Mouse (Mus musculus) neutrophil, adult 5-6 weeks (primary cell): ENCODE data around the gene Ugt1a5. TPM values are rescaled to one million over a fixed set of nuclear protein-coding genes. Genes with fewer than 3 reads are reported as not detected.

Source experiments
- ATAC-seq: fragments of 151-379, 151-347 bp; 2 replicates; pipeline ENCODE4 v1.8.0; 2017; ENCODE audit warnings: mild to moderate bottlenecking, moderate TSS enrichment; ENCODE audit not compliant: insufficient number of reproducible peaks, poor library complexity, low FRiP score, severe bottlenecking; ENCODE audit errors: extremely low read depth
- total RNA-seq: library from RNA; stranded (forward); fragments of 200-1000 nt; gene quantifications from 2 replicates; pipeline ENCODE4 v1.2.3, GENCODE M21; 2017

Ugt1a5 gene
- total RNA-seq, 1 experiment from 2014 or later = 2.8 TPM

DNA sequence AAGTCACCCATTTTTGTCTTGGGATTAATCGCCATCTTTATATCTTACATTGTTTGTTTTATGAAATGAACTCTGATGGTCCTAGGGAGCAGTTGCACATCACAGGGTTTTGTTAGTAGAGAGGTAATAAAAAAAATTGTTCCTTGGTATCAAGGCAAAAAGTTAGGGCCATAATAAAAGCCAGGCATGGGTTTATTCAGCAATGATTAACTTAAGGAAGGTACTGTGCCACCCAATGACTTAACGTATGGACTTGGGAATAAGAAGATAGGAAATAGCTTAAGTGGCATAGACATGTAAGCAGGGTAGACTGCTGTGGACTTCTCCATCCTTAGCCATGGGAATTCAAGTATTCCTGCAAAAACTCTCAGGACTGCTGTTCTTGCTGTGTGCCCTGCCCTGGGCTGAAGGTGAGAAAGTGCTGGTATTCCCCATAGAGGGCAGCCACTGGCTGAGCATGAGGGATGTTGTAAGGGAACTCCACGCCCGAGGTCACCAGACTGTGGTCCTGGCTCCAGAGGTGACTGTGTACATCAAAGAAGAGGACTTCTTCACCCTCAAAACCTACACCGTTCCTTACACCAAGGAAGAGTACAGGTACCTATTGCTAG is 20.6 kb downstream of the Ugt1a5 start:
- no peak for ATAC-seq

DNA sequence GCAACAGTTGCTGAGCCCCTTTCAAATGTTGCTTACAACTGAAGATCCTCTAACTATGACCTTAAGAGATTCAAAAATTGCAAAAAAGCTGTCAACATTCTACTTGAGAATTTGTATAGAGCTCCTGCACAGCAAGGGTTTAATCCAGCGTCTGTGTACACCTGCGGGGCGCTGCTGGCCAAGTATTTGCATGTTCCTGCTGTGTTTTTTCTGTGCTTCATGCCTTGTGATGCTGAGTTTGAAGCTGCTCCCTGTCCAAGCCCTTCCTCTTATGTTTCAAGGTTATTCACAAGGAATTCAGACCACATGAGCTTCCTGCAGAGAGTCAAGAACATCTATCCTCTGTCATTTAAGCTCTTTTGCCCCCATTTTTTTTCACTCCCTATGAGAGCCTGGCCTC is 26.3 kb downstream of the Ugt1a5 start:
- no peak for ATAC-seq

DNA sequence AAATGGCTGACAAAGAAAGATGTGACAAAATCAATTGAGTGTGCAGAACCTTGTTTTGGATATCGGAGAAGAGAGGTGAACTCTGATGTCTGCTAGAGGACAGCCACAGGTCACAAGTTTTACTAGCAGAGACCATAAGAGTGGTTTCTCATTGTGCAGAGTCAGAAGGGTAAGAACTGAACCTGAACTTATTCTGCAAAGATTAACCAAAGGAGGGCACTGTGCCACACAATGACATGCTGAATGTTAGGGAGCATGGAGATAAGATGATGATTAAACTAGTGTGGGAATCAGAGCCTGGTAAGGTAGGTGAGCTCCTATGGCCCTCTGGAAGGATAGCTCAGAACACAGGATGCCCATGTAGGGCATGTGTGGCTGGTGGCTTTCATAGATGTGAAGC is 29.9 kb downstream of the Ugt1a5 start:
- no peak for ATAC-seq

DNA sequence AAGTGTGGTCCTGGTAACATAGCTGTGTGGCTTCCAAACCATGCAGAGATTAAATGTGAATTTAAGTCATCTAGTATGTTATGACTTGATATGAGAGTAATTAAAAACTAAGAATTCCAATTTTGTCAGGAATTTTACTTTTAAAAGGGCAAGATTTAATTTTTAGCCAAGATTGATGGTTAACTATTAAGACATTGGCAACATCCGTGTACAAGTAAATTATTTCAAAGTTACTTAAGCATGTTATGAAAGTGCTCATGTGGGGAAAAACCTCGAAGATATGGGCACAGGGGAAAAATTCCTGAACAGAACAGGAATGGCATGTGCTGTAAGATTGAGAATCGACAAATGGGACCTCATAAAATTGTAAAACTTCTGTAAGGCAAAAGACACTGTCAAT is 31.6 kb downstream of the Ugt1a5 start:
- ATAC-seq = no peak

DNA sequence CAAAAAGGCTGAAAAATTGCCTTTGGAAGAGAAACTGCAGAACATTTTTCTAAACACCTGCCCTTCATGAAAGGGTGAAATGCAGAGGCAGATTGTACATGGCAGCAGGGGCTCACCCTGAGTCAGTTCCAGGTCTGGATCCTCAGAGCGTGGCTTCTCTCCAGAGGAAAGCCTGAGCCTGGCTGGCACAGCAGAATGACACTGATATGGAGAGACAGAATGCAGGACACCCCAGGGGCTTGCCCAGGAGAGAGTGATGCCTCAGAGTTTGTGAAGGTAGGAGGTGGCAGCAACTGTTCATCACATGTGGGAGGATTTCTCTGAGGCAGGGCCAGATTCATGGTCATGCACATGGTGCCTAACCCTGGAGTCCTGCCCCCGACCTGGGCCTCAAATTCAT is 34.2 kb downstream of the Ugt1a5 start:
- no peak for ATAC-seq

DNA sequence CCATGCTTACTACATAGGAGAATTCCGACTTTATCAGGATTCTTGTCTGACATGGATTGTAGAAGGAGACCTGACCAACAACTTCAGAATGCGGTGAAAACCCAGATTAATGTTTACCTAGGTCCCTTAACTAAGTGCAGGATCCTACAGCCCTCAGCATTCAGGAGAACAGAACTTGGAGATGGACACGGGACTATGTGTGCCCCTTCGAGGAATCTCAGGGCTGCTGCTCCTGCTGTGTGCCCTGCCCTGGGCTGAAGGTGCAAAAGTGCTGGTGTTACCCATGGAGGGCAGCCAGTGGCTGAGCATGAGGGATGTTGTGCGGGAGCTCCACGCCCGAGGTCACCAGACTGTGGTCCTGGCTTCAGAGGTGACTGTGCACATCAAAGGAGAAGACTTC is 34.6 kb downstream of the Ugt1a5 start, which contains the start of gene Ugt1a2:
TSS of gene Ugt1a2 (plus strand) at position 146 of the 400 bp plus-strand sequence.
- no peak for ATAC-seq

DNA sequence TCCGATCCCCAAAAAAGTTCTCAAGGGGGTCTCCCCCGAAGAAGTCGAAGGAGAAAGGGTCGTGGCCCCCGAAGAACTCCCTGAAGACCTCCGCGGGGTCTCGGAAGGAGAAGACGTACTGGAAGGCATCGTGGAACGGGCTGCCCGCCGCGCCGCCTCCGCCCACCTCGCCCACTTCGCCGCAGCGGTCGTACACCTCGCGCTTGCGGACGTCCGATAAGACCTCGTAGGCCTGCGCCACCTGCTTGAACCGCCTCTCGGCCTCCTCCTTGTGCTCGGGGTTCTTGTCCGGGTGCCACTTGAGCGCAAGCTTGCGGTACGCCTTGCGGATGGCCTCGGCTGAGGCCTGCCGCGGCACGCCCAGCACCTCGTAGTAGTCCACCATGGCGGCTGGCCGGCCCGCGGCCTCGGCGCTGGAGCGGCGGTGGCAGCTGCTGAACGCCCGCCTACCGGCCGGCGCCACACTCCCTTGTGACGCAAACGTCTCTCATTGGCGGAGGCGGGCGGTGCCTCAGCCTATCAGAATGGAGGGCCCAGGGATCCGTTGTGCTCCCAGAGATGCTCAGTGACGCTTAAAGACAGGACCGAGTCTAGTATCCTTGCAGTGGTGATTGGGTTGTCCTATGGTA is 39.6 kb downstream of the Ugt1a5 start, which contains the start of gene Dnajb3:
TSS of gene Dnajb3 (minus strand) at position 489 of the 629 bp plus-strand sequence.
- ATAC-seq = no peak

DNA sequence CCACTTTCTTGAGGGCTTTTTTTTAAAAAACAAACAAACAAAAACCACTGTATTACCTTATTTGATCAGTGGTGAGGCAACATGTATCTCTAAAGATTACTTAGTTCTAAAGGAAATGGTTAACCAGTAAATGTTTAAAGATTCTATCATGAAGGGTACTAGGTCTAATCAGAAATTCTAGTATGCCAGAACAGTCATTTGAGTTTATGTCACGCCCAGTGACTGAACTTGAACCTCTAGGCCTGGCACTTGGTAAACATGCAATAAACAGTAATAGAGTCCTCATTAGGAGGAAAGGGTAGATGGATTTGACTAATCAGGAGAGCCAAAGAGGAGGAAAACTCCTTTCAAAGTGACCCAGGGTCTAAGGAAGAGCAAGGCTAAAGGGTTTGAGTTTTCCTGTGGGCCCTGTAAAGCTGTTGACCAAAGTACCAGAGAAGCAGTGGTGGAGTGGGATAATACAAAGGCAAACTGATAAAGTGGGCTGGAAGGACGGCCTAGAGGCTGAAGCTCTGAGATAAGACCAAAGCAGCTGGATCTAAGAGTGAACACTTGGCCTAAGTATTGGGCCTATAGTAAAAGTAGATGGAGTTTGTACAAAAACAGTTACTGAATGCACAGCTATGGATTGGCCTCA is 41.1 kb downstream of the Ugt1a5 start:
- ATAC-seq = no peak

DNA sequence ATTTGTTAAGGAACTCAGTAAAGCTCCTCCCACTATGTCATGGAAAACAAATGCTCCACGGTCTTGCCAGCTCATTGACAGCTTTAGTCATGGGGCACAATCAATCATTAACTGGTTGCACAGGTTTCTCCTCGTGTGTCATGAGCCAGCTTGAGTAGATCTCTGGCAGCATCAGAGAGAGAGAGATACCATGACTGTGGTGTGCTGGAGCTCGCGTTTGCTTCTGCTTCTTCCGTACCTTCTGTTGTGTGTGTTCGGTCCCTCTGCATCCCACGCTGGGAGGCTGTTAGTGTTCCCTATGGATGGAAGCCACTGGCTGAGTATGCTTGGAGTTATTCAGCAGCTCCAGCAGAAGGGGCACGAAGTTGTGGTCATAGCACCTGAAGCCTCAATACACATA is 46.0 kb downstream of the Ugt1a5 start, which contains the start of gene Ugt1a1:
TSS of gene Ugt1a1 (plus strand) at position 148 of the 400 bp plus-strand sequence.
- peak; percentile 6; the same call in 1 of the 2 replicates for ATAC-seq

DNA sequence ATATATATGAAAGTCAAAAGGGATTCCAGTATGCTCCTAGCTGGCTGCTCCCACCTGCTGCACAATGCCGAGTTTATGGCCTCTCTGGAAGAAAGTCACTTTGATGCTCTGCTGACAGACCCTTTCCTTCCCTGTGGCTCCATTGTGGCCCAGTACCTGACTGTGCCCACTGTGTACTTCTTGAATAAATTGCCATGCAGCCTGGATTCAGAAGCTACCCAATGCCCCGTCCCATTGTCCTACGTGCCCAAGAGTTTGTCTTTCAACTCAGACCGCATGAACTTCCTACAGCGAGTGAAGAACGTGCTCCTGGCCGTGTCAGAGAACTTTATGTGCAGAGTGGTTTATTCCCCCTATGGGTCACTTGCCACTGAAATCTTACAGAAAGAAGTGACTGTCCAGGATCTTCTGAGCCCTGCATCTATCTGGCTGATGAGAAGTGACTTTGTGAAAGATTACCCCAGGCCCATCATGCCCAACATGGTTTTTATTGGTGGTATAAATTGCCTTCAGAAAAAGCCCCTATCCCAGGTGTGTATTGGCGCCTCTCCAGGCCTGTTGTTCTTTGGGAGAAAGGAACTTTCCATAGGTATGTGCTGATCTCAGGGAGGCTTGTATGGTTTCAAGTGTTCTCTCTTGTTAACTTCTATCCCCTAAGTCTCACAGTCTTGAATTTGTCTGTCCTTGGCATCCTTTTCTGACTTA is 46.7 kb downstream of the Ugt1a5 start:
- ATAC-seq = 0 out of 2 replicates have a peak, but pooled peaks have one; percentile 11

DNA sequence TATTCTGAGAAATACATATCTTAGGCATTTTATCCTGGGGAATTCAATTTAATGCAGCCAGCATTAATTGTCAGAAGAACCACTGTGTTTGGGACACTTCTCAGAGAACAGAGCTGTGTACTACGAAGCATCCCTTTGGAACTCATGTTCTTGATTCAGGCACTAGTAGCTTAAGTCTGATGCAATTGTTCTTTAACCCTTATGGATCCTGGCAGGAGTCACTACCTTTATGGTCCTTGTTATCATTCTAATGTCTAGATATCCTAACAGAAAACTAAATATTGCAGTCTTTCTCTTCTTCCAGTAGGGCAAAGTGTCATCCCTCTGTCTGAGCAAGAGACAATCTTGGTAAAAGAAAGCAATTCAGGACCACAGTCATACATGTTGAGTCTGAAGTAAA is 47.2 kb downstream of the Ugt1a5 start:
- no peak for ATAC-seq

DNA sequence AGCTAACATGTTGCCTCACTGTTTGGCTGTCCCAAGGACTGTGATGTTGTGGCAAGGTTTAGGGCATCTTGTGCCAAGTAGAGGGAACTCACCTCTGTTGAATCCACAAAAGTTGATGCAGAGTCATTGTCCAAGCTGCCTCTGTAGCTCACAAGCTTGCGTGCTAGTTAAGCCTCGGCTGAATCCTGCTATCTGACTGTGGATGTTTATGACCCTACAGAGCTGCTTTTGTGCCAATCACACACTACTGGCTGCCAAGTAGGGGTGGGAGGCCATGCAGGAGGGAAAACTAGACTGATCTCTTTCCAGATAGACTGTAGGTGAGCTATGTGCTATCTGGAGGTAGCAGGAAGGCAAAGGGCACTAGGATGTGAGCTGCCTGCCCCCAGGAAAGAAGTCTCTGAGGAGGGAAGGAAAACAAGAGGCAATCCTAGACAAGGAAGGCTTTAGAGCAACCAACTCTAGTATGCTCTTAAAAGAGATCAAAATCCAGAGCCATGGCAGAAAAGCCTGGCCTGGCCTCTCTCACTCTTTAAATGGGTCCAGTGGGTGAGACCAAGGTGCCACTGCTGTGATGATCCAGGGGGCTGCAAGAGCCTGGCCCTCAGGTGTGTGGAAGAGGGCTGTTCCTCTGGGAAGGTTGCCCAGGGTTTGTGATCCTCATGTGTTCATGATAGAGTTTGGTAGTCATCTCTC is 48.1 kb downstream of the Ugt1a5 start:
- ATAC-seq = peak; percentile 1; the same call in 1 of the 2 replicates

DNA sequence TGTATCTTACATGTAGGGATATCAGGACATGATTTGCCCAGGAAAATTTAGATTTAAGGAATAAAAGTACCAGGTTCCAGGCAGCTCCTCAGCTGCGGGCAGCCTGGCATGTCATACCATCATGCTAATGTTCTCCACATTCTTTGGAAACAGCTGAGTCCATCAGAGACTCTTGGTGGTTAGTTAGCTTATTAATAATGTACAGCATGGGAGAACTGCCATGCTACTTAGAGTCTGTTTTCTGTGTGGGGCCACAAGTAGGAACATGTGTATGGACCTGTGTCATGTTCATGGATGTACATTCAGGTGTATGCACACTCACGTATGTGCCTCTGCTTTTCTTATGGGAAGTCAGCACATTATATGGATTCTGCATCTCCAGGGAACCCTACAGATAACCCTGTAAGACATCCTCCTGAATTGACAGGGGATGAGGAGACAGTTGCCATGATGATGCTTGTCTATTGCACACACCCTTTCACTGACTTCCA is 48.7 kb downstream of the Ugt1a5 start:
- ATAC-seq = no peak

DNA sequence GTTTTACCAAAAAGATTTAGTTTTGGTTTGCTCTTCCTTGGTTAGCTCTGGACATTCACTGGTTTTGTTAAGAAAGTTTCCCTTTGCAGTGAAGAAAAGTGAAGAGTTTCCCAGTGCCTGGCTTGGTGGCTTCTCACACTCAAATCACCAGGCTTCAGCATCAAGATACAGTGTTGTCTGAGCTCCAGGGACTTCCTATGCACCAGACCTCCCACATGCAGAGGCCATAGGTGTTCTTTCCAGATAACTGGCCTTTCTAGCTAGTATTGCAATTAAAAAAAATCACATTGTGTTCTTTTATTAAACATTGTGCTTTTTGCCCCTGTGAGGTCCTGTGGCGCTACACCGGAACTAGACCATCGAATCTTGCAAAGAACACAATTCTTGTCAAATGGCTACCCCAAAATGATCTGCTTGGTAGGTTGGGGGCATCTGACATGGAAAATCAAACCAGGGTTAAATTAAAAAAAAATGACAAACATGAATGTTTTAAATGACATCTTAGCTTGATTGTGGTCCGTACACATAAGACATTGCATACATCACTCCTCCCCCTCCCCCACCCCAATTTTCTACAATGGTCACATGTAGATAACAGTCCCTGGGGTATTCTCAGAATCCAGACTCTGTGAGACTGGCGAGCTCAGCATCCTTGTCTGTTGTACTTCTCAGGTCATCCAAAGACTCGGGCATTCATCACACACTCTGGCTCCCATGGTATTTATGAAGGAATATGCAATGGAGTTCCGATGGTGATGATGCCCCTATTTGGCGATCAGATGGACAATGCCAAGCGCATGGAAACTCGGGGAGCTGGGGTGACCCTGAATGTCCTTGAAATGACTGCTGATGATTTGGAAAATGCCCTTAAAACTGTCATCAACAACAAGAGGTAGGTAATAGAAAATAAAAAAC is 49.9 kb downstream of the Ugt1a5 start:
- no peak for ATAC-seq

DNA sequence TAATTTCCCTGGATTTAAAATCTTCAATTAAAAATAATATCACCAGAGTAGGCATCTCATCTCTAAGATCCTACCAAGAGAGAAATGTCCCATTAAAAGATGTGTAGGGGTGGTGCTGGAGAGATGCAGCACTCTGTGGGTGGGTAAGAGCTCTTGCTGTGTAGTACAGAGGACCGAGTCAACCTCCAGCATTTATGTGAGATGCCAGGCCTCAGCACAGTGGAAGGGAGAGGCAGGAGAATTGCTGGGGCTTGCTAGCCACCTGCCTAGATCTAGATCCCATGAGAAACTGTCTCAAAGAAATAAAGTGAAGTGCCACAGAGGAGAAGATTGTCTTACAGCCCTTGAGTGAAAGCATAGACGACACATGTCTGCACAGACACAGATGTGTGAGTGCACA is 50.7 kb downstream of the Ugt1a5 start:
- no peak for ATAC-seq

DNA sequence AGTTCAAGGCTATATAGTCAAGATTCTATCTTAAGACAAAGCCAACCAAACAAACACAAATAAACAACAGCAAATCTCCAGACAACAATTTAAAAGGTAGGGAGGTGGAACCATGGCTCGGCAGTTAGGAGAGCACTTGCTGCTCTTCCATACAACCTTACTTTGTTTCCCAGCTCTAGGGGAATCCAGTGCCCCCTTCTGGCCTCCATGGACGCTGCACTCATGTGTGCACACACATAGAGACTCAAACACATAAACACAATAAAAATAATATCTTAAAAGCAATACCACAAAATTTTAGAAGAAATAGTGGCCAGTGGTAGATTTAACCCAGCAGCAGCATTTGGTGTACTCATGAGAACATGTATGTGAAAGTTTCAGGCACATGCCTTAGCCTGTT is 51.3 kb downstream of the Ugt1a5 start:
- no peak for ATAC-seq

DNA sequence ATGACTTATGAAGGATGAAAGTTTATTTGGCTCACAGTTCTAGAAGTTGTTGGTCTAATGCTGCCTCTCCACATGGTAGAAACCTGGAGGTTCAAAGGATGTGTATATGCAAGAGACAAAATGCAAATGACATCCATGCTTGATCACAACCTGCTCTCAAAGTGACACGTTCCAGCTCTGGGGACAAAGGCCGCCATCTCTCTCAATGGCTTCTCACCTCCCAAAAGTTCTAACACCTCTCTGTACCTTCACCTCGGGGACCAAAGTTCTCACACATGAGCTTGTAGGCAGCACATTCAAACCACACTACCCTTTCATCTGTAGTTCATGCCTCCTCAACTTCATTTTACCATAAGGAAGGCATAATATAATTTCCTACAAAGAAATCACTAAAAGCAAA is 51.8 kb downstream of the Ugt1a5 start:
- ATAC-seq = no peak

DNA sequence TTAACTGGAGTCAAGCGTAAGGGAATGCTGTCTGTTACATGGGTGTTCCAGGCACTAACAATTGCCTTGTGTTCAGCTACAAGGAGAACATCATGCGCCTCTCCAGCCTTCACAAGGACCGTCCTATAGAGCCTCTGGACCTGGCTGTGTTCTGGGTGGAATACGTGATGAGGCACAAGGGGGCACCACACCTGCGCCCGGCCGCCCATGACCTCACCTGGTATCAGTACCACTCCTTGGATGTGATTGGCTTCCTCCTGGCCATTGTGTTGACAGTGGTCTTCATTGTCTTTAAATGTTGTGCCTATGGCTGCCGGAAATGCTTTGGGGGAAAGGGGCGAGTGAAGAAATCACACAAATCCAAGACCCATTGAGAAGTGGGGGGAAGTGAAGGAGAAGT is 52.2 kb downstream of the Ugt1a5 start:
- no peak for ATAC-seq
